In the genomic region with DNA sequence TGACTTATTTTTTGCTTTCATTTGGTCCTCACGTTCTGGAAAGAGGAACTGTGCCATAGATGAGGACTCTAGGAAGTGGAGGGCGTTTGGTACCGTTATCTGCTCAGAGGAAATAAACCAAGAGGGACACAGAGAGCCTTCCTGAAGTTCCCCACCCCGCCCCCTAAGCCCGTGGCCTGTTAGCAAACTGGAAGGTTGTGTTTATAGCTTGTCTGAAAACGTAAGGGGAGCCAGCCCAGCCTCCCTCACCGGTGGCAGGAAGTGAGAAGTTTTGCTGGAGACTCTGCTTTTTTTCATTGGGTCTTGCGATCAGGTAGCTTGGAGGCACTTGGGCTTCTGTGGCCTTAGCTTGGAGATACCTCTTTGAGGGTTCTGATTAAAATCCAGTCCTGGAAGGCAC, we compare ENCODE assay signal across 7 mouse cellular contexts. TPM values are rescaled to one million over a fixed set of nuclear protein-coding genes. Genes with fewer than 3 reads are reported as not detected.
DNase-seq lines count a peak whose midpoint lies in the region; ATAC-seq lines count a peak whose summit lies in the region.

No protein-coding gene starts in this region.

- peak; percentile 6 for DNase-seq in ES-CJ7 (ENCODE audit: low read depth, low spot score)
- peak; percentile 44 for DNase-seq in adrenal gland, postnatal 14 days
- peak; percentile 29 for DNase-seq in gastrocnemius, postnatal 10 days
- peak; percentile 82 for DNase-seq in induced T-regulatory cell, adult 2 months (ENCODE audit: low read depth)
- peak; percentile 80 for DNase-seq in naive thymus-derived CD4-positive, alpha-beta T cell, adult 2 months (ENCODE audit: low read depth)
- peak; percentile 73 for DNase-seq in thymus, postnatal 25 days

- H3K4me3 ChIP-seq in liver, embryonic 15.5 days (replicated peaks) = peak overlapping the region; percentile 58

- H3K36me3 ChIP-seq in liver, embryonic 15.5 days (replicated peaks) = no peaks in the 10 kb centered on the region

- ATAC-seq in liver, embryonic 15.5 days (ENCODE audit: insufficient read depth) = no peak; the same call in 1 of the 2 replicates

- peaks cover 44% of the 10 kb centered on the region for H3K27me3 ChIP-seq in liver, embryonic 15.5 days

- H3K9me3 ChIP-seq in liver, embryonic 15.5 days (replicated peaks) = no peaks in the 10 kb centered on the region

- WGBS in liver, embryonic 15.5 days (ENCODE audit: insufficient replicate concordance) = 1% methylated on average over 8 of the region's 8 CpGs

- H3K27ac ChIP-seq in liver, embryonic 15.5 days (replicated peaks) = peak overlapping the region; percentile 71

- H3K9ac ChIP-seq in liver, embryonic 15.5 days = no peak overlapping the region

- peaks cover 13% of the 10 kb centered on the region for H3K4me1 ChIP-seq in liver, embryonic 15.5 days (replicated peaks)

- peak overlapping the region; percentile 75 for H3K4me2 ChIP-seq in liver, embryonic 15.5 days

RNA-seq across cellular contexts. Expression of a gene that starts 1.2 kb away (rescaled TPM):
- 5.6 and 7.2 TPM in 2 replicates for total RNA-seq in adrenal gland, postnatal 14 days (2021)
- 1 to 10 TPM; 6.0 to 7.3 TPM for total RNA-seq in gastrocnemius, postnatal 10 days (2021)
- 3.4 and 3.6 TPM in 2 replicates for polyA plus RNA-seq in liver, embryonic 15.5 days (2015; fragmentation: Nextera tagmentation; extraction: Ambion mirVana)

Comparison
In these comparisons a context has a peak if more than half of its experiments do, and no peak if none do; other contexts are left out.
1. DNase-seq: peak in every context shown above with its lines; median percentile 82 in induced T-regulatory cell, adult 2 months; 80 in naive thymus-derived CD4-positive, alpha-beta T cell, adult 2 months; 73 in thymus, postnatal 25 days; 44 in adrenal gland, postnatal 14 days; 29 in gastrocnemius, postnatal 10 days; 6 in ES-CJ7.